Mouse (Mus musculus) forebrain, embryonic 10.5 days (tissue): ENCODE results near the gene Tcp10c. TPM values are rescaled to one million over a fixed set of nuclear protein-coding genes. Genes with fewer than 3 reads are reported as not detected.
"Not testable (repeated sequence)": the region's sequence is repeated elsewhere in the genome, so short reads cannot be mapped to it uniquely, and the experiment has no call there.

Experiments used
- DNase-seq: peaks from one replicate; pipeline ENCODE4 v3.0.0-alpha.2; 2017; ENCODE audit warnings: low spot score; ENCODE audit errors: extremely low spot score
- H3K27ac ChIP-seq: fragments of 300-500 bp; sonication (generic); 2 replicates; pipeline ENCODE4 v1.5.1; 2016; ENCODE audit warnings: mild to moderate bottlenecking
- H3K27me3 ChIP-seq: fragments of 300-500 bp; sonication (generic); 2 replicates; pipeline ENCODE4 v1.6.1; 2016; ENCODE audit warnings: mild to moderate bottlenecking; ENCODE audit not compliant: poor library complexity, severe bottlenecking
- H3K36me3 ChIP-seq: fragments of 300-500 bp; sonication (generic); replicated peaks from 2 replicates; pipeline ENCODE4 v1.6.1; 2016; ENCODE audit warnings: mild to moderate bottlenecking, moderate library complexity
- H3K4me1 ChIP-seq: fragments of 300-500 bp; sonication (generic); 2 replicates; pipeline ENCODE4 v1.6.1; 2016
- H3K4me3 ChIP-seq: fragments of 300-500 bp; sonication (generic); 2 replicates; pipeline ENCODE4 v1.5.1; 2016; ENCODE audit warnings: mild to moderate bottlenecking, moderate library complexity
- H3K9me3 ChIP-seq: fragments of 300-500 bp; sonication (generic); 2 replicates; pipeline ENCODE4 v1.6.1; 2016; ENCODE audit warnings: mild to moderate bottlenecking, moderate library complexity
- WGBS: fragments of 180-500 bp; shearing (Covaris S2); methylation state at CpG from one replicate; pipeline ENCODE4 v1.1.7; 2016; 5-methylcytosine and 5-hydroxymethylcytosine counted together
- polyA plus RNA-seq: library from polyadenylated mRNA; unstranded; fragments of >200 nt; fragmentation: Nextera tagmentation; extraction: Ambion mirVana; gene quantifications from 2 replicates; pipeline ENCODE4 v1.2.1, GENCODE M21; 2016

Tcp10c gene
- polyA plus RNA-seq, 1 experiment from 2014 or later, result not detected

DNA sequence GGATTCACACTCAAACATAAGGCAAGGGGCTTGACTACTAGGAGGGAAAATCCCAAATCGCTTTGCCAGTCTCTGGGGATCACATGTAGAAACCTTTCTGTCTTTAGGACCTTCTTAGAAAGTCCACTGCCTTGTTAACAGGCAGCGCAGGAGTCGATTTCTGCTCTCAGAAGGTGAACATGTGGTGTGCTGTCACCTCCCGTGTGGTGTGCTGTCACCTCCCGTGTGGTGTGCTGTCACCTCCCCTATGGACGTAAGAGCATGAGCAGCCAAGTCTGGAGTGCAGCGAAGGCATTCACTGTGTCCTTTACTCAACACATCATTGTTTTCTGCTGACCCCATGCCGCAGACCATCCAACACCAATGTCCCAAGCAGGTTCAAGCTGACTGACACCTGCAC lies 1.1 kb upstream of the Tcp10c start:
- peaks cover 43% of the 10 kb centered on the region for H3K9me3 ChIP-seq
- DNase-seq, result not testable (repeated sequence)

DNA sequence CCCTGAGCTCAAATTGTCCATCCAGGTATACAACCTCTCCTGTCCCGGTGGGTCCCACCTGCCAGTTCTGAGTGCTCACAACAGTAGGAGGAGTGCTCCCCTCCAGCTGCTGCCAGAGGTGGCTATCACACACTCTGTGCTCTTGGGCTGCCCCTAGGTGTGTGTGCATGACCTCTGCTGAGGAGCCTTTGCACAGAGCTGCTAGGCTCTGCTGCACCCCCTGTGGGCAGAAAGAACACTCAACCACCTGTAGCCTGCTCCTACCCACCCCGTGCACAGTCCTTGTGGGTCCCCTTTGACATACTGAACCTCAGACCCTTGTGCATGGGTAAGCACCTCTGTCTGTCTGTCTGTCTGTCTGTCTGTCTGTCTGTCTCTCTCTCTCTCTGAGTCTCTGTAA lies 8.1 kb downstream of the Tcp10c start:
- DNase-seq, H3K4me1 ChIP-seq, H3K36me3 ChIP-seq, H3K27me3 ChIP-seq, H3K27ac ChIP-seq, H3K4me3 ChIP-seq: not testable (repeated sequence)
- WGBS, result 91% methylated on average over 2 of the region's 2 CpGs
- peaks cover 51% of the 10 kb centered on the region for H3K9me3 ChIP-seq

More for the DNA sequence above, 1.1 kb upstream of the Tcp10c start:
- not testable (repeated sequence) for H3K36me3 ChIP-seq, H3K27me3 ChIP-seq, H3K27ac ChIP-seq, H3K4me3 ChIP-seq, H3K4me1 ChIP-seq
- 90% methylated on average over 8 of the region's 8 CpGs for WGBS

DNA sequence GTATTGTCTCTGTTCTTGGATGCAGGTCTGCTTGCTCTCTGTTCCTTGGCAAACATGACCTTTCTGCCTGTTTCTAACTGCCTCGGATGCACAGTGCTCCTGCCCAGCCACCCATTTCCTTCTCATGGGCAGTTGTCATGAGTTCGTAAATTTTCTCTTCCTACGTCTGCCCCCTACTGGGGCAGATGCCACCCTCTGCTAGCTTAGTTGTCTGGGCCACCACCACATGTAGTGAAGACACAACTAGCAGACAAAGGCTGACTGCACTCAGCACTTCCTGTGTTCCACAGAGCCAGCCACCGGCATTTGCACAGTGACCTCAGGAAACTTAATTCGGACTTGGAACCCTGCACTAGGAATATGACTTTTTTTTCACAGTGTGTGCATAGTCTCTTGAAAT lies 9.4 kb downstream of the Tcp10c start:
- 93% methylated on average over 4 of the region's 5 CpGs for WGBS
- H3K36me3 ChIP-seq, DNase-seq, H3K4me3 ChIP-seq, H3K27me3 ChIP-seq, H3K27ac ChIP-seq, H3K4me1 ChIP-seq: not testable (repeated sequence)
- H3K9me3 ChIP-seq, result peaks cover 54% of the 10 kb centered on the region

DNA sequence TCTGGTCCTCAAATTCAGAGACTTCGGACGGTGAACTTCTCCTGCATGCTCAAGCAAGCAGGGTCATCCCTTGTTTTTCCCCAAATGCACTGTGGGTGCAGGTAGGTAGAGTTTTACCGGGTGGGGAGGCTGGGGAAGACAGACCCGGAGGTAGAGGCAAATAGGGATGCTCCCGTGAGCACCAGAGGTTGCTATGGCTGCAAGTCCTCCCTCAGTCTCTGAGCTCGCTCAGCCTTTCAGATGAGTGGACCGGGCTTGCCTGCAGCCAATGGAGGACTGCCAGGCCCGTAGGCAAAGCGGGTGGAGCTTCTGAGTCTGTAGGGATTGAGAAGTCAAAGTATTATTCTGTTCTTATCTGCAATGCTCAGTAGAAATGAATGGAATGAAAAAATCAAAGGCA lies 9.8 kb downstream of the Tcp10c start:
- H3K27me3 ChIP-seq, H3K4me1 ChIP-seq, H3K36me3 ChIP-seq, DNase-seq, H3K27ac ChIP-seq, H3K4me3 ChIP-seq: not testable (repeated sequence)
- peaks cover 56% of the 10 kb centered on the region for H3K9me3 ChIP-seq
- 89% methylated on average over 9 of the region's 9 CpGs for WGBS

DNA sequence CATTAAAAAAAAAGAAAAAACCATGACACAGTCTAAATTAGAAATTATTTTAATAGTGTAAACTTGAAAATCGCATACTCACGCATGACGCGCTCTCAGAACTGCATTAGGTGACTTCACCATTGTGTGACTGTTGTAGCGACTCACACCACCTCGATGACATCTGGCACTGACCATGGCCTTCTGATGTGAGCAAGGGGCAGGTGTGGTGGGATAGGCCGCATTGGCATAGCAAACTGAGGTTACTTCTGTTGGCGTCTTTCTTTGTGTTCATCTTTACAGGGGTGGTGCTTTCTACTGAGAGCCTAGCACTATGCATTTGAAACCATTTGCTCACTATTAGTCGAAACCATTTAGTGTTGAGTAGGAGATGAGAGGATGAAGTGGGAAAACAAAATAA lies 12.8 kb downstream of the Tcp10c start:
- H3K4me1 ChIP-seq, H3K36me3 ChIP-seq, H3K4me3 ChIP-seq, H3K27me3 ChIP-seq, DNase-seq, H3K27ac ChIP-seq: not testable (repeated sequence)
- peaks cover 60% of the 10 kb centered on the region for H3K9me3 ChIP-seq
- 93% methylated on average over 9 of the region's 9 CpGs for WGBS

DNA sequence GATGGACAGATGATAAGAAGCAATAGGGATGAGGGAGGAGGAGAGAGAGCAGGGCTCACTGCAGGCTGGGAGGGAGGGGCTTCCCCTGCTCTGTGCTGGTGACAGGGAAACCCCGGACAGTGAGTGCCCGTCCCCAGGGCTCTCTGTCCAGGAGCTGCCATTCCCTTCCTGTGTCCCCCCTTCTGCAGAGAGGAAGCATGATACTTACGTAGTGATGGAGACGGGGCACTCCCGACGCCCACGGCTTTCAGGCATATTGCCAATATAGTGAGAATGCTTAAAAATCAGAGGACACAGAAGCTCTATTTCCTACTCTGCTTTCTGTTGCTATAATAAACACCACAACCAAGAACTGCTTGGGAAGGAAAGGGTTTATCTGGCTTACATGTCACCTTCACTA lies 14.3 kb downstream of the Tcp10c start:
- H3K27me3 ChIP-seq, H3K4me1 ChIP-seq, H3K36me3 ChIP-seq, H3K4me3 ChIP-seq, H3K27ac ChIP-seq, DNase-seq: not testable (repeated sequence)
- H3K9me3 ChIP-seq, result peaks cover 47% of the 10 kb centered on the region
- WGBS, result 89% methylated on average over 7 of the region's 7 CpGs

DNA sequence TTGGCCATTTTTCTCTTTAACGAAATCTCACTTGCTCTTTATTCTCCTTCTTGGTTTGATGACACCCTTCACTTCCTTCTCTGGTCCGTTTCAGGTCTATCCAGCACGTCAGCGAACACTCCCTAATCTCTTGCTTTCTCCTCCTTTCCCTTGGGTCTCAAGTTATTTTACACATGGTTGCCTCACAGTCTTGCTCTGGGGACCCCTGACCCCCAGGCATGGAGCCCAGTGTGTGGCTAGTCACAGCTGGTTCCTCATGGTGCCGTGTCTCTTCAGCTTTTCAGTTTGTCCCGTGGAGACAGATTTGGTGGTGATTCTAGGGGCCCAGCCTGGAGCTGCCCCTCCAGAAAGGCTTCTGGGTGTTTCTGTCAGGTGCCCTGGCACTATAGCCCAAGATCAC lies 16.4 kb downstream of the Tcp10c start:
- not testable (repeated sequence) for H3K4me3 ChIP-seq, H3K27ac ChIP-seq, DNase-seq, H3K4me1 ChIP-seq, H3K27me3 ChIP-seq, H3K36me3 ChIP-seq
- 82% methylated on average over 6 of the region's 6 CpGs for WGBS
- H3K9me3 ChIP-seq, result peaks cover 35% of the 10 kb centered on the region

DNA sequence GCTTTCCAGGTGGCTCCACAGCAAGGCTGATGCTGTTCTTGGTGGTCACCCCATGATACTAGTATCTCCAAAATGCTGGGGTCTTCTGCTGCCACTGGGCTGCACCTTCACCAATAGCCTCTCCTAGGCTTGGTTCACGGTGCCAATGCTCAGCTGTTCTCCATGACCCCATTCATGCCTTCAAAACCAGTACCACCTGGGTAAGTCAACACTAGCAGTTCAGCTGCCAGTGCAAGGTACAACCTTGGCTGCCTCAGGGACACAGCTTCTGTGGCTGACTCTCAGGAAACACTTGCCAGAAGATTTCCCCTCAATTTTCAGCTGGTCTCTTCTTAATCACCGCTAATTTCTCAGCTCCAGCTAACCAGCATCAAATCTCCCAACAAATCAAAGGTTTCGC lies 24.0 kb downstream of the Tcp10c start:
- 82% methylated on average over 3 of the region's 3 CpGs for WGBS
- peaks cover 33% of the 10 kb centered on the region for H3K9me3 ChIP-seq
- DNase-seq, result not testable (repeated sequence)

DNA sequence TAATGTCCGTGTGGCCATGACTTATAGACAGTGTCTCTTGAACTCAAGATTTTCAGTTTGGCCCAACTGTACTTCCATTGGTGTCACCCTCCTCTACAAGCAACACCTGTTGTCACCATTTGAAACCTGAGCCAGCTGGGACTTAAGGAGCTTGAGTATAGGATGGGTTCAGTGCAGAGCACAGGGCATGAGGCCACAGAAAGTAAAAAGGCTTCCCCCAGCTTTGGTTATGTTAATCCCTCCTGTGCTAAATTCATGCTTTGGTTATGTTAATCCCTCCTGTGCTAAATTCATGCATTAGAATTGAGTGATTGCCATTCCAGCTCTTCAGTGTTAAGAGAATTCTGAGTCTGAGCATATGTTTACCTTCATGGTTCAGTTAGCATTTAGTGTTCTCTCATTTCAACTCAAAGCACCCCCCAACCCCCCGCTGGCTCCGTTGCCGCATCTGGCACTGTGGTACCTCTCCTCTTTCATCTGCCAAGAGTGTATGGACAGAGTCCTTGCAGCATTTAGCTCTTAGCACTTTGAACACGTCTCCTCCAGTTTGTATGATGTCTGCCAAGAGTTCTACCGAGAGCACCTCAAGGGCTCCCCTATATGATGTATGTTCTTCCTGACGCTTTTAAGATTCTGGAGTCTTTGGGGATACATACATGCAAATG lies 25.7 kb downstream of the Tcp10c start:
- H3K27me3 ChIP-seq, H3K36me3 ChIP-seq, DNase-seq, H3K4me3 ChIP-seq, H3K27ac ChIP-seq, H3K4me1 ChIP-seq: not testable (repeated sequence)
- peaks cover 33% of the 10 kb centered on the region for H3K9me3 ChIP-seq
- WGBS, result 80% methylated on average over 7 of the region's 7 CpGs

More for the DNA sequence above, 24.0 kb downstream of the Tcp10c start:
- not testable (repeated sequence) for H3K36me3 ChIP-seq, H3K27ac ChIP-seq, H3K4me1 ChIP-seq, H3K27me3 ChIP-seq, H3K4me3 ChIP-seq

DNA sequence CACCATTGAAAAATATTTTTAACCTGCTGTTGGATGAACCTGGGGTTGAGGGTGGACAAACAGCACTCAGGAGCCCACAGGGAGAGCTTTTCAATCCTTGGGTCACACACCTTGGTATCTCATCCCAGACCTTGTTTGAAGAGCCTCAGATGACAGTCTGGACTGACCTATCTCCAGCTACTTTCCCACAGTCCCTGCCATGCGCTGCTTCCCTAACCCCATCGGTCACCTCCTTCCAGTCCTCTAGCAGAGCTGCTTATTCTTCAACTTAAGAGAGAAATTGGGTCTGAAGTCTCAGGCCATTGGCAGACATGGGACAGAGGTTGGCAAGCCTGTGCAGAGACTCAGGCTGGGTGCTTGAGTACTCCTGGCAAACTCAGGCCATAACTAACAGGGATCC lies 26.9 kb downstream of the Tcp10c start:
- 95% methylated on average over 2 of the region's 2 CpGs for WGBS
- DNase-seq, result not testable (repeated sequence)

DNA sequence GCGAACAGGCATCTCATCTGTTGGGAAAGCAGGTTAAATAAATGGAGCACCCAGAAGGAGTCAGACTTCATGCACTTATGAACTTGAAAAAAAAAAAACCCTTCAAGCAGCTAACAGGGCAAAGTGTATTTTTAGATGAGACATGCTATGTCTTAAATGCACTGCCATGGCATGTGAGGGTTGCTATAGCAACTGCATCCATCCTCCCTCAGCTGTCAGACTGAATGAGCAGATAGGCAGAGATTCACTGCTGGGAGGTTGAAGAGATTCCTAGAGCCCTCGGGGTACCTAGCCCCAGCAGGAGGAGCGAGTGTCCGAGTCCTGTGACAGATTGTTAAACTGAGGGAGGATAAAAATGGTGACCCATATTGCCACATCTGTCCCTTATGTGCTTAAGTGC lies 36.6 kb downstream of the Tcp10c start:
- not testable (repeated sequence) for H3K27me3 ChIP-seq, H3K4me3 ChIP-seq, DNase-seq, H3K36me3 ChIP-seq, H3K27ac ChIP-seq, H3K4me1 ChIP-seq
- peaks cover 35% of the 10 kb centered on the region for H3K9me3 ChIP-seq
- 92% methylated on average over 1 of the region's 4 CpGs for WGBS

More for the DNA sequence above, 26.9 kb downstream of the Tcp10c start:
- H3K9me3 ChIP-seq, result peaks cover 39% of the 10 kb centered on the region
- not testable (repeated sequence) for H3K36me3 ChIP-seq, H3K4me3 ChIP-seq, H3K4me1 ChIP-seq, H3K27me3 ChIP-seq, H3K27ac ChIP-seq

DNA sequence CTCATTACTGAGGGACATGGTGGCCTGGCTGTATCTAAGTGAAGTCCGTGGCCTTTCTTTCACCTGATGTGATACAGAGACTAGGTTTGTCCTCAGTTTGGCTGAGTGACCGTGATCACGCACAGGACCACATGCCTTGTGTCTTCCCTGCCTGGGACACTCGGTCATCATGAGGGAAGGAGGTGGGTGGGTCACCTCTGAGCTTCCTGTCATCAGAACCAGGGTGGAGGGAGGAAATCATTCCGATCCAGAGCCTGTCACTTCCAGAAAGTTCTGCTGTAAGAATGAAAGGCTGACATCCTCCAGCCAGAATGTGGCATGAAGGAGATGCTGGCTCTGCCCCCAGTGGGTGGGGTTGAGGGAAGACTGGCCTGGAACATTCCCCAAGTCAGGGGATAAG lies 45.6 kb downstream of the Tcp10c start:
- H3K27ac ChIP-seq, H3K36me3 ChIP-seq, H3K27me3 ChIP-seq, DNase-seq, H3K4me1 ChIP-seq, H3K4me3 ChIP-seq: not testable (repeated sequence)
- H3K9me3 ChIP-seq, result peaks cover 49% of the 10 kb centered on the region
- WGBS, result 84% methylated on average over 4 of the region's 5 CpGs

DNA sequence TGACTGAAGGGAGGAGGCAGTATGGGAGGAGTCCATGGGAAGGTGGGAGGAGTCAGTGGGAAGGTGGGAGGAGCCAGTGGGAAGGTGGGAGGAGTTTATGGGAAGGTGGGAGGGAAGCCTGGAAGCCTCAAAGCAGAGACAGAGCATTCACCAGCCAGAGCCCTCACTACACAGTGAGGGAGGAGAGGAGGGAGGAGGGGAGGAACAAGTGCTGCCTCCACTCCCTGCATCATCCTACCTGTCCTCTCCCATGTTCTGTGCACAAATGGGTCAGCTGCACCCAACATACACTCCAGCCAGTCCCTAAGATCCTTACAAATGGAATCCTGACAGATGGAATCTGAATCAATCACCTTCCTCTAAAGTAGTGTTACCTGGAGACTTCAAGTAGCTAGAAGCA lies 47.7 kb downstream of the Tcp10c start:
- not testable (repeated sequence) for H3K4me1 ChIP-seq, H3K4me3 ChIP-seq, DNase-seq, H3K27me3 ChIP-seq, H3K36me3 ChIP-seq, H3K27ac ChIP-seq
- peaks cover 52% of the 10 kb centered on the region for H3K9me3 ChIP-seq

DNA sequence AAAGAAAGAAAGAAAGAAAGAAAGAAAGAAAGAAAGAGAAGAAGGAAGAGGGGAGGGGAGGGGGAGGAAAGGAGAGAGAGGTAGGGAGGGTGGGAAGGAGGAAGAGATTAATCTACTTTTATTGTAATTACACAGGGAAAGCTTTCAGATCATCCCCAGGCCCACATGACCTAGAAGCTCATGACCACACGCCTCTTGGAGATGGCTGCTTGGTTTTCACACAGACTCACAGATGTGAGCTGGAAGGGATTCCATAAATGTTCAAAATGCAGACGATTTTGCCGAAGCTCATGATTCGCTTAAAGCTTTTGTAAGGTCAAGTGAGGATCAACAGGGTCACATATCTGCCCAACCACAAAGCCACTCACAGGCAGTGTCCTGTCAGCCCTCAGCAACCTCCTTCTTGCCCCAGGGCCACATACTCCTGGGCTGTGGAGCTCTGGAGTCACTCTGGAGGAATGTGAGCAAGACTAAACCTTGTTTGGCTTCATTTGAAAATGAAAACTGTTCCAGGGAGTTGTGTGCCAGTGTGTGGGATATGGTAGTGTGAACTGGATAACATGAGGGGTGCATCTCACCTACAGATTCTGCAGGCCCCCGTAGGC lies 49.3 kb downstream of the Tcp10c start:
- H3K36me3 ChIP-seq, H3K27ac ChIP-seq, H3K4me1 ChIP-seq, H3K27me3 ChIP-seq, DNase-seq, H3K4me3 ChIP-seq: not testable (repeated sequence)
- whole genome bisulfite sequencing, result 88% methylated on average over 5 of the region's 5 CpGs
- H3K9me3 ChIP-seq, result peaks cover 43% of the 10 kb centered on the region
